Mouse (Mus musculus): ENCODE measurements around the gene Nlgn2. TPM values are rescaled to one million over a fixed set of nuclear protein-coding genes. Genes with fewer than 3 reads are reported as not detected.
A peak's percentile ranks its signal among the peaks of the same experiment; 100 is the strongest.

Nlgn2 gene
- polyA plus RNA-seq, 1 experiment = 14.4 TPM

DNA sequence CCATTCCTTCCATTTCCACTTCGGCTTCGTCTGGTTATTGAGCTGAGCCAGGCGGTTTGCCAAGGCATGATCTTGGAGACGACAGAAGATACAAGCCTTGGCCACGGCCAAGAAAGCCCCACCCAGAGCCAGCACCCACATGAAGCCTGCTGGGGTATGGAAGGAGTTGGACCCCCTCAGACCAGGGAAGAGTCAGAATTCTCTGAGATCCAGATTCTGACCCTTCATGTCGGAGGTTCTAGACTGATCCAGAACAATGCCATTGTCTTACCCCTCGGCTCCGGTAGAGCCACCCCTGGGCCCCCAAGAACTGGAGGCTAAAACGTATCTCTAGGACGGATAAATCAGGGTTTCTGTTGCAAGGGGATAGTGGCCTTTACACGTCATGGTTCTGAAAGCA, 40.3 kb upstream of the Nlgn2 start, which contains the start of gene Tmem95:
TSS of gene Tmem95 (minus strand) at position 141 of the 400 bp plus-strand sequence.
- Histone ChIP-seq H3K4me3 (ENCODE audit: control insufficient read depth, insufficient read depth, low read length) (no peak within 1 kb of the TSS), H3K27ac (ENCODE audit: control insufficient read depth, insufficient read depth, low read length) (no peak within 1 kb of the TSS)

GRCm38 (mm10) chr11:69876867-69877266, 39.3 kb upstream of the Nlgn2 start:
- H3K4me1 ChIP-seq (replicated peaks; ENCODE audit: control insufficient read depth, insufficient read depth, low read length) = peaks cover 14% of the 10 kb centered on the region
- H3K27ac ChIP-seq (ENCODE audit: control insufficient read depth, insufficient read depth, low read length) = no peak overlapping the region
- no peaks in the 10 kb centered on the region for H3K36me3 ChIP-seq (ENCODE audit: control insufficient read depth, insufficient read depth, low read length)
- TF ChIP-seq CTCF (IDR thresholded peaks at IDR 0.05; ENCODE audit: borderline replicate concordance, control insufficient read depth, extremely low read depth, insufficient read depth, low read length, poor library complexity) (peak; percentile 91), POLR2A (IDR thresholded peaks at IDR 0.05; ENCODE audit: control insufficient read depth, extremely low read depth, insufficient read depth, low read length, poor library complexity) (no peak)
- peak; percentile 92 for DNase-seq
- H3K4me3 ChIP-seq (ENCODE audit: control insufficient read depth, insufficient read depth, low read length) = no peak overlapping the region
- H3K27me3 ChIP-seq (ENCODE audit: control insufficient read depth, insufficient read depth, low read length) = no peaks in the 10 kb centered on the region
- 4% methylated on average over 12 of the region's 12 CpGs for WGBS

More for the DNA sequence above, 40.3 kb upstream of the Nlgn2 start, which contains the start of gene Tmem95:
- TF ChIP-seq POLR2A (IDR thresholded peaks at IDR 0.05; ENCODE audit: control insufficient read depth, extremely low read depth, insufficient read depth, low read length, poor library complexity) = no peak
- H3K27me3 ChIP-seq (ENCODE audit: control insufficient read depth, insufficient read depth, low read length) = no peaks in the 10 kb centered on the region
- peaks cover 19% of the 10 kb centered on the region for H3K4me1 ChIP-seq (replicated peaks; ENCODE audit: control insufficient read depth, insufficient read depth, low read length)
- WGBS = 97% methylated on average over 11 of the region's 11 CpGs
- no peaks in the 10 kb centered on the region for H3K36me3 ChIP-seq (ENCODE audit: control insufficient read depth, insufficient read depth, low read length)
- DNase-seq = no peak

DNA sequence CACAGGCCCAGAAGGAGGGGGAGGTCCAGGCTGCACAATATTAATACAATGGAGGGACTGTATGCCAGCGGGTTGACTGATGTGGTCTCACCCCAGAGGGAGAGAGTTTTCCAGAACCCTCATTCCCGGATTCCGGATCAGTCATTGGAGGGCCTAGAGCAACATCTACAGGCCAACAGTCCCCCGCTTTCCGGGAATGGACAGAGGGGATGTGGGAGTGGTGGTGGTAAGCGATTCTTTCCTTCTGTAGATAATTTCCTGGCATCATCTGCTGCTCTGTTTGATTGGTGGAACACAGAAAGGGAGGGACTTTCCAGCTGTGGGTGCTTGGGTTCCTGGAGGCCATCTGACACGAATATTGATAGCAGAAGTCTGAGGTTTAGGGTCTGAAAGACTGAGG, 38.6 kb upstream of the Nlgn2 start:
- Histone ChIP-seq H3K27me3 (ENCODE audit: control insufficient read depth, insufficient read depth, low read length) (no peaks in the 10 kb centered on the region), H3K36me3 (ENCODE audit: control insufficient read depth, insufficient read depth, low read length) (no peaks in the 10 kb centered on the region), H3K27ac (ENCODE audit: control insufficient read depth, insufficient read depth, low read length) (no peak overlapping the region), H3K4me1 (replicated peaks; ENCODE audit: control insufficient read depth, insufficient read depth, low read length) (peaks cover 7% of the 10 kb centered on the region), H3K4me3 (ENCODE audit: control insufficient read depth, insufficient read depth, low read length) (no peak overlapping the region)
- no peak for DNase-seq
- no peak for TF ChIP-seq CTCF (IDR thresholded peaks at IDR 0.05; ENCODE audit: borderline replicate concordance, control insufficient read depth, extremely low read depth, insufficient read depth, low read length, poor library complexity)
- no peak for TF ChIP-seq POLR2A (IDR thresholded peaks at IDR 0.05; ENCODE audit: control insufficient read depth, extremely low read depth, insufficient read depth, low read length, poor library complexity)
- 38% methylated on average over 7 of the region's 7 CpGs for WGBS

GRCm38 (mm10) chr11:69872451-69872850, 34.9 kb upstream of the Nlgn2 start:
- WGBS = 84% methylated on average over 4 of the region's 4 CpGs
- TF ChIP-seq CTCF (IDR thresholded peaks at IDR 0.05; ENCODE audit: borderline replicate concordance, control insufficient read depth, extremely low read depth, insufficient read depth, low read length, poor library complexity) = no peak
- TF ChIP-seq POLR2A (IDR thresholded peaks at IDR 0.05; ENCODE audit: control insufficient read depth, extremely low read depth, insufficient read depth, low read length, poor library complexity) = no peak
- Histone ChIP-seq H3K4me1 (replicated peaks; ENCODE audit: control insufficient read depth, insufficient read depth, low read length) (no peaks in the 10 kb centered on the region), H3K27me3 (ENCODE audit: control insufficient read depth, insufficient read depth, low read length) (no peaks in the 10 kb centered on the region), H3K27ac (ENCODE audit: control insufficient read depth, insufficient read depth, low read length) (no peak overlapping the region), H3K4me3 (ENCODE audit: control insufficient read depth, insufficient read depth, low read length) (no peak overlapping the region), H3K36me3 (ENCODE audit: control insufficient read depth, insufficient read depth, low read length) (no peaks in the 10 kb centered on the region)
- no peak for DNase-seq

DNA sequence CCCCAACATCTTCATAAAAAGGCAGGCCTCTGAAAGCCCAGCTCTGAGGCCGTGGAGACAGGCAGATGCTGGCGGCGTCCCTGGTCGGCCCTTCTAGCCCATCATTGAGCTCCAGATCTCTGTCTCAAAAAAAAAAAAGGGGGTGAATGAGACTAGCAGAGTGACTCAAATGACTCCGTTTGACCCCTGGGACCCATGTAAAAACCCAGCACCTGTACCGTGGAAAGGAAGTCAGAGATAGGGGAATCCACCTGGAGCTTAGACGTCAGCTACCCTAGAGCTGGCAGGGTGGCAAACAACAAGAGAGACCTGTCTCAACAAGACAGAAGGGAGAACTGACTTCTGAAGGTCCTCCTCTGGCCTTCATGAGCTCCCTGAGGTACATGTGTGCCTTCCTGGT, 34.2 kb upstream of the Nlgn2 start:
- DNase-seq = no peak
- WGBS = 86% methylated on average over 7 of the region's 7 CpGs

DNA sequence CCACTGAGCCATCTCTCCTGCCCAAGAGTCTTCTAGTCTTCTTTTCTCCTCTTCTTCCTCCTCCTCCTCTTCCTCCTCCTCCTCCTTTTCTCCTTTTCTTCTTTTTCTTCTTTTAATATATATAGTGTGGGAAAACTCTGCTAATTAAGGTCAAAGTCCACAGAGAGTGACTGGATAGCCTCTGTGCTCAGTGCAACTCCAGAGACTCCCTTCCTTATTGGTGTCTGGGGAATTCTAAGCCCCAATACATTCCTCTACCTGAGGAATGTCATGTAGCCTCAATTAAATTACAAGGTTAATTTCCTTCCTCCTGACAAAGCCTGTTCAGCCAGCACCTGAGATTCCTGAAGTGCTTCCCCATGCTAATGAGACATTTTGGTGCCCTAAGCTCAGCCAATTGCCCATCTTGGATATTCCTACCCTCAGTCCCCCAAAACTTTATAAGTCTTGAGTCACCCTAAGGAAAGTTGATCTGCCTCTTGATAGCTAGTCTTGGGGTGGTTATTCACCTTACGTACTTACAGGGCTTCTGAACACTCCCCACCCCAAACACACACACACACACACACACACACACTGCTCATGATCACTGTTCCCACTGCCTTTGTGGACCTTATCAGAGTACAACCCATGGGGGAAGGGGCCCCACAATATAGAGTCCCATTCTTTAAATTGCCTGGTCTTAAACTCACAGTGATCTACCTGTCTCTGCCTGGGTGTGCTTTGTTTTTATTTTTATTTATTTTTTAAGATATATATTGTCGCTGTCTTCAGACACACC, 32.9 kb upstream of the Nlgn2 start:
- H3K27ac ChIP-seq (ENCODE audit: control insufficient read depth, insufficient read depth, low read length) = no peak overlapping the region
- WGBS = 99% methylated on average over 2 of the region's 2 CpGs
- H3K4me3 ChIP-seq (ENCODE audit: control insufficient read depth, insufficient read depth, low read length) = no peak overlapping the region
- TF ChIP-seq CTCF (IDR thresholded peaks at IDR 0.05; ENCODE audit: borderline replicate concordance, control insufficient read depth, extremely low read depth, insufficient read depth, low read length, poor library complexity) (no peak), POLR2A (IDR thresholded peaks at IDR 0.05; ENCODE audit: control insufficient read depth, extremely low read depth, insufficient read depth, low read length, poor library complexity) (no peak)
- H3K4me1 ChIP-seq (replicated peaks; ENCODE audit: control insufficient read depth, insufficient read depth, low read length) = no peaks in the 10 kb centered on the region
- H3K27me3 ChIP-seq (ENCODE audit: control insufficient read depth, insufficient read depth, low read length) = no peaks in the 10 kb centered on the region
- no peaks in the 10 kb centered on the region for H3K36me3 ChIP-seq (ENCODE audit: control insufficient read depth, insufficient read depth, low read length)
- no peak for DNase-seq

More for the DNA sequence above, 34.2 kb upstream of the Nlgn2 start:
- H3K27me3 ChIP-seq (ENCODE audit: control insufficient read depth, insufficient read depth, low read length) = no peaks in the 10 kb centered on the region
- H3K36me3 ChIP-seq (ENCODE audit: control insufficient read depth, insufficient read depth, low read length) = no peaks in the 10 kb centered on the region
- TF ChIP-seq POLR2A (IDR thresholded peaks at IDR 0.05; ENCODE audit: control insufficient read depth, extremely low read depth, insufficient read depth, low read length, poor library complexity) = no peak
- TF ChIP-seq CTCF (IDR thresholded peaks at IDR 0.05; ENCODE audit: borderline replicate concordance, control insufficient read depth, extremely low read depth, insufficient read depth, low read length, poor library complexity) = no peak
- H3K27ac ChIP-seq (ENCODE audit: control insufficient read depth, insufficient read depth, low read length) = no peak overlapping the region
- no peaks in the 10 kb centered on the region for H3K4me1 ChIP-seq (replicated peaks; ENCODE audit: control insufficient read depth, insufficient read depth, low read length)
- H3K4me3 ChIP-seq (ENCODE audit: control insufficient read depth, insufficient read depth, low read length) = no peak overlapping the region

All from thymus, adult 2 months (tissue).